Mouse (Mus musculus) myocyte (in vitro differentiated cells): ENCODE measurements at regions not wholly inside any gene's neighbourhood (a gene's known extent, or its start where the extent isn't known, plus 50 kb on each side); places are given as distances from the start of the nearest gene placed in this dataset.

Source experiments
- H3K27me3 ChIP-seq: one replicate; pipeline ENCODE4 v1.6.1; 2011; ENCODE audit not compliant: control insufficient read depth, insufficient read depth, insufficient read length
- H3K36me3 ChIP-seq: one replicate; pipeline ENCODE4 v1.6.1; 2011; ENCODE audit not compliant: control insufficient read depth, insufficient read depth
- H3K4me2 ChIP-seq: one replicate; pipeline ENCODE4 v1.6.1; 2011; ENCODE audit warnings: low read depth, control low read depth
- H3K4me3 ChIP-seq: one replicate; pipeline ENCODE4 v1.5.1; 2011; ENCODE audit warnings: mild to moderate bottlenecking, control low read depth, moderate library complexity
- H3K79me2 ChIP-seq: one replicate; pipeline ENCODE4 v1.6.1; 2011; ENCODE audit not compliant: control insufficient read depth, insufficient read depth
- H3ac ChIP-seq: one replicate; pipeline ENCODE4 v1.6.1; 2011; ENCODE audit not compliant: control insufficient read depth, insufficient read length
- CEBPB ChIP-seq: IDR thresholded peaks from 2 replicates; pipeline ENCODE4 v1.6.1; 2011; ENCODE audit warnings: mild to moderate bottlenecking, moderate library complexity; ENCODE audit not compliant: poor library complexity, insufficient read depth, severe bottlenecking
- E2F4 ChIP-seq: IDR thresholded peaks from one replicate; pipeline ENCODE4 v1.6.1; 2011; ENCODE audit warnings: mild to moderate bottlenecking, control low read depth, moderate library complexity; ENCODE audit not compliant: insufficient read depth
- MAX ChIP-seq: IDR thresholded peaks from one replicate; pipeline ENCODE4 v1.6.1; 2011; ENCODE audit warnings: low read depth, mild to moderate bottlenecking, control low read depth
- MYOD1 ChIP-seq, 3 experiments: IDR thresholded peaks; one replicate each; pipeline ENCODE4 v1.6.1; 2011; ENCODE audit warnings: control low read depth in 2 of 3, low read depth in 2 of 3, mild to moderate bottlenecking in 2 of 3, moderate library complexity in 1 of 3; ENCODE audit not compliant: insufficient read length in 2 of 3, control insufficient read depth in 1 of 3
- MYOG ChIP-seq, 3 experiments: IDR thresholded peaks; one replicate each; pipeline ENCODE4 v1.6.1; 2011; ENCODE audit warnings: control low read depth in 2 of 3, low read depth in 2 of 3, mild to moderate bottlenecking in 2 of 3; ENCODE audit not compliant: insufficient read length in 2 of 3, control insufficient read depth in 1 of 3, insufficient read depth in 1 of 3
- POLR2A ChIP-seq: IDR thresholded peaks from one replicate; pipeline ENCODE4 v1.6.1; 2011; ENCODE audit warnings: low read depth, mild to moderate bottlenecking, control low read depth, moderate library complexity; ENCODE audit not compliant: insufficient read length
- POLR2AphosphoS2 ChIP-seq: IDR thresholded peaks from one replicate; pipeline ENCODE4 v1.6.1; 2011; ENCODE audit warnings: low read depth, control low read depth; ENCODE audit not compliant: insufficient read length
- REST ChIP-seq: IDR thresholded peaks from one replicate; pipeline ENCODE4 v1.6.1; 2011; ENCODE audit warnings: mild to moderate bottlenecking, control low read depth, moderate library complexity; ENCODE audit not compliant: insufficient read depth, insufficient read length
- SRF ChIP-seq: IDR thresholded peaks from one replicate; pipeline ENCODE4 v1.6.1; 2011; ENCODE audit warnings: low read depth; ENCODE audit not compliant: control insufficient read depth, insufficient read length
- TCF12 ChIP-seq: IDR thresholded peaks from one replicate; pipeline ENCODE4 v1.6.1; 2011; ENCODE audit warnings: mild to moderate bottlenecking, control low read depth; ENCODE audit not compliant: poor library complexity, insufficient read depth, severe bottlenecking
- TCF3 ChIP-seq: IDR thresholded peaks from one replicate; pipeline ENCODE4 v1.6.1; 2011; ENCODE audit warnings: low read depth, control low read depth; ENCODE audit not compliant: insufficient read length
- USF1 ChIP-seq: IDR thresholded peaks from one replicate; pipeline ENCODE4 v1.6.1; 2011; ENCODE audit warnings: low read depth, mild to moderate bottlenecking, control low read depth, moderate library complexity

- Histone ChIP-seq H3K27me3 (no peaks in the 10 kb centered on the region), H3K4me2 (peak overlapping the region; percentile 52), H3K4me3 (no peak overlapping the region), H3K79me2 (no peaks in the 10 kb centered on the region), H3K36me3 (no peaks in the 10 kb centered on the region), H3ac (no peak overlapping the region)
- TF ChIP-seq POLR2A: no peak
- TF ChIP-seq MYOD1 (IDR thresholded peaks at IDR 0.05; ENCODE audit: control insufficient read depth in 1 of 3, insufficient read length in 2 of 3, low read depth in 2 of 3): peak in 1 of 3 experiments; percentile 41
- TF ChIP-seq MAX: no peak
- TF ChIP-seq REST: no peak
- TF ChIP-seq POLR2AphosphoS2: no peak
- no peak for TF ChIP-seq E2F4
- TF ChIP-seq CEBPB: no peak
- TF ChIP-seq USF1: peak; percentile 69
- no peak for TF ChIP-seq TCF12
- TF ChIP-seq SRF: no peak
- no peak for TF ChIP-seq MYOG (IDR thresholded peaks at IDR 0.05; ENCODE audit: control insufficient read depth in 1 of 3, insufficient read depth in 1 of 3, insufficient read length in 2 of 3, low read depth in 2 of 3)
- no peak for TF ChIP-seq TCF3
These were observed 102.6 kb downstream of the Cnga2 start for GRCm38 (mm10) chrX:72094202-72094601.

- Histone ChIP-seq H3K79me2 (no peaks in the 10 kb centered on the region), H3K36me3 (no peaks in the 10 kb centered on the region)
These were observed 103.0 kb downstream of the Cnga2 start for GRCm38 (mm10) chrX:72094631-72095030.

GRCm38 (mm10) chrX:72141897-72142296, 79.9 kb upstream of the Magea4 start:
- Histone ChIP-seq H3K36me3 (no peaks in the 10 kb centered on the region), H3K79me2 (no peaks in the 10 kb centered on the region), H3K27me3 (no peaks in the 10 kb centered on the region), H3K4me2 (no peak overlapping the region), H3ac (no peak overlapping the region), H3K4me3 (no peak overlapping the region)
- TF ChIP-seq TCF3: no peak
- TF ChIP-seq MYOD1 (IDR thresholded peaks at IDR 0.05; ENCODE audit: control insufficient read depth in 1 of 3, insufficient read length in 2 of 3, low read depth in 2 of 3): no peak
- no peak for TF ChIP-seq E2F4
- TF ChIP-seq POLR2AphosphoS2: no peak
- no peak for TF ChIP-seq MYOG (IDR thresholded peaks at IDR 0.05; ENCODE audit: control insufficient read depth in 1 of 3, insufficient read depth in 1 of 3, insufficient read length in 2 of 3, low read depth in 2 of 3)
- TF ChIP-seq REST: no peak
- TF ChIP-seq TCF12: no peak
- TF ChIP-seq MAX: no peak
- TF ChIP-seq SRF: no peak
- no peak for TF ChIP-seq CEBPB
- no peak for TF ChIP-seq POLR2A
- TF ChIP-seq USF1: no peak

More at GRCm38 (mm10) chrX:72094631-72095030, 103.0 kb downstream of the Cnga2 start:
- Histone ChIP-seq H3K4me2 (peak overlapping the region; percentile 52), H3ac (no peak overlapping the region), H3K27me3 (no peaks in the 10 kb centered on the region), H3K4me3 (no peak overlapping the region)
- TF ChIP-seq POLR2A: no peak
- TF ChIP-seq MAX: no peak
- no peak for TF ChIP-seq USF1
- no peak for TF ChIP-seq REST
- TF ChIP-seq MYOD1 (IDR thresholded peaks at IDR 0.05; ENCODE audit: control insufficient read depth in 1 of 3, insufficient read length in 2 of 3, low read depth in 2 of 3): no peak
- TF ChIP-seq TCF12: no peak
- no peak for TF ChIP-seq E2F4
- TF ChIP-seq MYOG (IDR thresholded peaks at IDR 0.05; ENCODE audit: control insufficient read depth in 1 of 3, insufficient read depth in 1 of 3, insufficient read length in 2 of 3, low read depth in 2 of 3): no peak

DNA sequence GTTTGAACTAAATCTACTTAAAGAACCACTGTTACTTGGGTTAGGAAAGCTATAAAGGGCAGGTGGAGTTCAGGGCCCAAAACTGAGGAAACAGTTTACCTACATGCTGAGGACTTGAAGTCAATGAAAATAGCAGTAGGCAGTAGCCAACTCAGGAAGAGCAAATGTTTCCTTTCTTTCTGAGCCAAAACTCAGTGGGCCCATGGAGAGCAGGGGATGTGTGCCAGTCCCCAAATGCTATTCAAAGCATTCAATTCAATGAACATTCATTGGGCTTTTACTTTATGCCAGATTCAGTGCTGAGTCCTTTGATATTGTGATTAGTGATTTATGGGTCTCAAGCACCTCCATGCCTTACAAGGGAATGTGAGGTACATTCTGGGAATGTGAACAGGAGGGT, 52.7 kb upstream of the Magea4 start:
- Histone ChIP-seq H3K27me3 (no peaks in the 10 kb centered on the region), H3K4me3 (no peak overlapping the region), H3K79me2 (no peaks in the 10 kb centered on the region), H3K36me3 (no peaks in the 10 kb centered on the region), H3K4me2 (no peak overlapping the region), H3ac (no peak overlapping the region)
- no peak for TF ChIP-seq MAX
- no peak for TF ChIP-seq POLR2AphosphoS2
- TF ChIP-seq REST: no peak
- TF ChIP-seq MYOG (IDR thresholded peaks at IDR 0.05; ENCODE audit: control insufficient read depth in 1 of 3, insufficient read depth in 1 of 3, insufficient read length in 2 of 3, low read depth in 2 of 3): no peak
- TF ChIP-seq SRF: no peak
- TF ChIP-seq E2F4: no peak
- no peak for TF ChIP-seq TCF3
- TF ChIP-seq TCF12: no peak
- no peak for TF ChIP-seq MYOD1 (IDR thresholded peaks at IDR 0.05; ENCODE audit: control insufficient read depth in 1 of 3, insufficient read length in 2 of 3, low read depth in 2 of 3)
- no peak for TF ChIP-seq USF1
- no peak for TF ChIP-seq POLR2A
- no peak for TF ChIP-seq CEBPB
